Mouse (Mus musculus) heart, postnatal 0 days (tissue): ENCODE data around the gene Bloc1s4.

Experiments
- CTCF ChIP-seq: IDR thresholded peaks from 2 replicates; pipeline ENCODE4 v1.5.1; 2016; ENCODE audit warnings: antibody characterized with exemption, control low read depth, low read depth
- EP300 ChIP-seq: IDR thresholded peaks from 2 replicates; pipeline ENCODE4 v1.6.1; 2016; ENCODE audit warnings: antibody characterized with exemption, low read depth

- TF ChIP-seq CTCF (no peak), EP300 (no peak)
Observed at GRCm38 (mm10) chr5:36779512-36779911, 31.1 kb upstream of the Bloc1s4 start.
